ENCODE assay signal across 8 mouse cellular contexts in genomic region chrX:106135916-106136575, GRCm38 (mm10). TPM values are rescaled to one million over a fixed set of nuclear protein-coding genes. Genes with fewer than 3 reads are reported as not detected.
DNase-seq lines count a peak whose midpoint lies in the region; ATAC-seq and TF ChIP-seq lines count a peak whose summit lies in the region.

No protein-coding gene starts in this region.

- WGBS in thymus, adult 2 months: 4% methylated on average over 12 of the region's 12 CpGs
- 35% methylated on average over 12 of the region's 12 CpGs for WGBS in liver, embryonic 11.5 days
- 53% methylated on average over 12 of the region's 12 CpGs for WGBS in stomach, postnatal 0 days

- no peak for TF ChIP-seq EP300 in stomach, postnatal 0 days (optimal IDR thresholded peaks at IDR 0.05)

- DNase-seq in adrenal gland, adult 2 months: peak; percentile 35
- no peak for DNase-seq in adrenal gland, postnatal 4 days (ENCODE audit: low spot score in 2 of 2)
- DNase-seq in thymus, adult 2 months: peak; percentile 2
- DNase-seq in thymus, postnatal 4 days: no peak
- DNase-seq in liver, embryonic 11.5 days (ENCODE audit: low spot score): no peak
- DNase-seq in stomach, postnatal 0 days (ENCODE audit: low spot score): no peak
- no peak for DNase-seq in testis, postnatal 14 days (ENCODE audit: low spot score)
- DNase-seq in Muller cell, postnatal 12 days (ENCODE audit: inconsistent ontology term): no peak

- TF ChIP-seq POLR2A in thymus, adult 2 months (IDR thresholded peaks at IDR 0.05; ENCODE audit: control insufficient read depth, extremely low read depth, insufficient read depth, low read length, poor library complexity): no peak

- H3K36me3 ChIP-seq in thymus, adult 2 months (ENCODE audit: control insufficient read depth, insufficient read depth, low read length): no peaks in the 10 kb centered on the region
- H3K36me3 ChIP-seq in liver, embryonic 11.5 days (ENCODE audit: control insufficient read depth, insufficient read depth, low read length): no peaks in the 10 kb centered on the region
- H3K36me3 ChIP-seq in stomach, postnatal 0 days (ENCODE audit: control insufficient read depth, insufficient read depth, low read length): no peaks in the 10 kb centered on the region

- TF ChIP-seq CTCF in thymus, adult 2 months (IDR thresholded peaks at IDR 0.05; ENCODE audit: borderline replicate concordance, control insufficient read depth, extremely low read depth, insufficient read depth, low read length, poor library complexity): no peak
- TF ChIP-seq CTCF in stomach, postnatal 0 days (IDR thresholded peaks at IDR 0.05; ENCODE audit: low read depth): no peak

- H3K27ac ChIP-seq in thymus, adult 2 months (ENCODE audit: control insufficient read depth, insufficient read depth, low read length): no peak overlapping the region
- H3K27ac ChIP-seq in liver, embryonic 11.5 days (ENCODE audit: low read depth, low read length): no peak overlapping the region
- H3K27ac ChIP-seq in stomach, postnatal 0 days (replicated peaks): 0 out of 2 replicates have a peak overlapping the region, but pooled peaks have one; percentile 30

- no peaks in the 10 kb centered on the region for H3K9me3 ChIP-seq in liver, embryonic 11.5 days (ENCODE audit: control insufficient read depth, low read length)
- no peaks in the 10 kb centered on the region for H3K9me3 ChIP-seq in stomach, postnatal 0 days (ENCODE audit: control insufficient read depth, low read length)

- H3K9ac ChIP-seq in liver, embryonic 11.5 days (ENCODE audit: low read depth, low read length): no peak overlapping the region
- H3K9ac ChIP-seq in stomach, postnatal 0 days (ENCODE audit: low read length): no peak overlapping the region

- H3K4me3 ChIP-seq in thymus, adult 2 months (ENCODE audit: control insufficient read depth, insufficient read depth, low read length): no peak overlapping the region
- no peak overlapping the region for H3K4me3 ChIP-seq in liver, embryonic 11.5 days (ENCODE audit: low read depth, low read length)
- no peak overlapping the region for H3K4me3 ChIP-seq in stomach, postnatal 0 days (ENCODE audit: low read depth, low read length)

- no peaks in the 10 kb centered on the region for H3K27me3 ChIP-seq in thymus, adult 2 months (ENCODE audit: control insufficient read depth, insufficient read depth, low read length)
- H3K27me3 ChIP-seq in liver, embryonic 11.5 days (replicated peaks; ENCODE audit: control insufficient read depth, insufficient read depth, low read length): no peaks in the 10 kb centered on the region
- H3K27me3 ChIP-seq in stomach, postnatal 0 days (ENCODE audit: control insufficient read depth, insufficient read depth, low read length): no peaks in the 10 kb centered on the region

- no peak for ATAC-seq in liver, embryonic 11.5 days (replicated peaks; ENCODE audit: low FRiP score)
- no peak for ATAC-seq in stomach, postnatal 0 days (ENCODE audit: low FRiP score, low TSS enrichment)

- peak overlapping the region; percentile 43 for H3K4me2 ChIP-seq in liver, embryonic 11.5 days
- H3K4me2 ChIP-seq in stomach, postnatal 0 days (replicated peaks; ENCODE audit: low read depth): no peak overlapping the region

- peaks cover 7% of the 10 kb centered on the region for H3K4me1 ChIP-seq in thymus, adult 2 months (replicated peaks; ENCODE audit: control insufficient read depth, insufficient read depth, low read length)
- H3K4me1 ChIP-seq in liver, embryonic 11.5 days (replicated peaks; ENCODE audit: control insufficient read depth, insufficient read depth, low read length): no peaks in the 10 kb centered on the region
- H3K4me1 ChIP-seq in stomach, postnatal 0 days (replicated peaks; ENCODE audit: control insufficient read depth, insufficient read depth): no peaks in the 10 kb centered on the region

RNA-seq across cellular contexts. Expression of gene Tlr13, which starts 7.0 kb away (rescaled TPM):
- 1 to 10 TPM; 2.6 to 2.8 TPM for total RNA-seq in adrenal gland, adult 2 months (2021)
- 0.21 and 0.26 TPM in 2 replicates for polyA plus RNA-seq in adrenal gland, adult 2 months (2012; rRNA removed)
- total RNA-seq in adrenal gland, postnatal 4 days (2021): 1 to 10 TPM; 2.1 to 2.4 TPM
- polyA plus RNA-seq in thymus, adult 2 months (2012; rRNA removed): 0.87 and 1.3 TPM in 2 replicates
- 0.65 and 1.1 TPM in 2 replicates for polyA plus RNA-seq in liver, embryonic 11.5 days (2014; fragmentation: Nextera tagmentation; extraction: Ambion mirVana)
- polyA plus RNA-seq in stomach, postnatal 0 days (2015; fragmentation: Nextera tagmentation; extraction: Ambion mirVana): 0.54 and 0.78 TPM in 2 replicates

RNA-seq across cellular contexts. Expression of gene Pgk1, which starts 50.9 kb away (rescaled TPM):
- 100 to 1,000 TPM; 274 to 441 TPM for total RNA-seq in adrenal gland, adult 2 months (2021)
- polyA plus RNA-seq in adrenal gland, adult 2 months (2012; rRNA removed): 27.1 and 27.4 TPM in 2 replicates
- 100 to 1,000 TPM; 189 to 231 TPM for total RNA-seq in adrenal gland, postnatal 4 days (2021)
- 115 and 117 TPM in 2 replicates for polyA plus RNA-seq in thymus, adult 2 months (2012; rRNA removed)
- 586 and 640 TPM in 2 replicates for polyA plus RNA-seq in liver, embryonic 11.5 days (2014; fragmentation: Nextera tagmentation; extraction: Ambion mirVana)
- polyA plus RNA-seq in stomach, postnatal 0 days (2015; fragmentation: Nextera tagmentation; extraction: Ambion mirVana): 143 and 166 TPM in 2 replicates

Comparison
In these comparisons a context has a peak if more than half of its experiments do, and no peak if none do; other contexts are left out.
1. DNase-seq: peak in adrenal gland, adult 2 months (single experiment) and thymus, adult 2 months (single experiment); none in adrenal gland, postnatal 4 days (0 of 2), thymus, postnatal 4 days (single experiment), liver, embryonic 11.5 days (single experiment), stomach, postnatal 0 days (single experiment), testis, postnatal 14 days (single experiment) and Muller cell, postnatal 12 days (single experiment).